Mouse (Mus musculus) embryonic facial prominence, embryonic 11.5 days (tissue): ENCODE measurements around the gene Itfg2. TPM values are rescaled to one million over a fixed set of nuclear protein-coding genes. Genes with fewer than 3 reads are reported as not detected.

Experiments
- ATAC-seq: fragments of 200-750 bp; cut with Nextera tagmentation; replicated peaks from 2 replicates; pipeline ENCODE4 v1.8.0; 2017; ENCODE audit warnings: low read depth; ENCODE audit not compliant: insufficient number of reproducible peaks, low FRiP score, low TSS enrichment
- DNase-seq: peaks from one replicate; pipeline ENCODE4 v3.0.0-alpha.2; 2015; ENCODE audit warnings: low spot score
- H3K27ac ChIP-seq: fragments of 300-500 bp; sonication (generic); replicated peaks from 2 replicates; pipeline ENCODE4 v1.5.1; 2014; ENCODE audit warnings: mild to moderate bottlenecking, low read depth, low read length, control low read depth
- H3K27me3 ChIP-seq: fragments of 300-500 bp; sonication (generic); 2 replicates; pipeline ENCODE4 v1.6.1; 2014; ENCODE audit warnings: mild to moderate bottlenecking, low read length, moderate library complexity, mixed read lengths; ENCODE audit not compliant: control insufficient read depth, insufficient read depth
- H3K36me3 ChIP-seq: fragments of 300-500 bp; sonication (generic); replicated peaks from 2 replicates; pipeline ENCODE4 v1.6.1; 2014; ENCODE audit warnings: low read depth, mild to moderate bottlenecking, low read length, moderate library complexity, mixed read lengths; ENCODE audit not compliant: control insufficient read depth, insufficient read depth
- H3K4me1 ChIP-seq: fragments of 300-500 bp; sonication (generic); 2 replicates; pipeline ENCODE4 v1.6.1; 2014; ENCODE audit warnings: low read length, mixed read lengths; ENCODE audit not compliant: control insufficient read depth, insufficient read depth
- H3K4me2 ChIP-seq: fragments of 300-500 bp; sonication (generic); 2 replicates; pipeline ENCODE4 v1.6.1; 2014; ENCODE audit warnings: low read depth, mild to moderate bottlenecking, control low read depth, low read length, moderate library complexity
- H3K4me3 ChIP-seq: fragments of 300-500 bp; sonication (generic); 2 replicates; pipeline ENCODE4 v1.5.1; 2014; ENCODE audit warnings: low read depth, low read length, control low read depth
- H3K9ac ChIP-seq: fragments of 300-500 bp; sonication (generic); replicated peaks from 2 replicates; pipeline ENCODE4 v1.6.1; 2014; ENCODE audit warnings: mild to moderate bottlenecking, control low read depth, low read length
- H3K9me3 ChIP-seq: fragments of 300-500 bp; sonication (generic); replicated peaks from 2 replicates; pipeline ENCODE4 v1.6.1; 2016; ENCODE audit warnings: mild to moderate bottlenecking, low read length, inconsistent platforms, mixed read lengths; ENCODE audit not compliant: control insufficient read depth
- WGBS: fragments of 180-500 bp; shearing (Covaris S2); extraction: QIAGEN DNeasy Blood & Tissue Kit; methylation state at CpG from one replicate; pipeline ENCODE4 v1.1.7; 2014; 5-methylcytosine and 5-hydroxymethylcytosine counted together
- polyA plus RNA-seq: library from polyadenylated mRNA; unstranded; fragments of >200 nt; fragmentation: Nextera tagmentation; extraction: Ambion mirVana; gene quantifications from 2 replicates; pipeline ENCODE4 v1.2.1, GENCODE M21; 2014

Itfg2 gene
- polyA plus RNA-seq, 1 experiment from 2014 or later, result 26.9 TPM

GRCm38 (mm10) chr6:128460729-128461503 is 36.2 kb upstream of the Itfg2 start:
- Histone ChIP-seq H3K36me3 (no peaks in the 10 kb centered on the region), H3K27me3 (no peaks in the 10 kb centered on the region), H3K9me3 (no peaks in the 10 kb centered on the region), H3K4me1 (no peaks in the 10 kb centered on the region), H3K4me2 (no peak overlapping the region), H3K27ac (no peak overlapping the region), H3K4me3 (no peak overlapping the region), H3K9ac (no peak overlapping the region)
- WGBS, result 82% methylated on average over 14 of the region's 14 CpGs
- ATAC-seq (no peak), DNase-seq (no peak)

DNA sequence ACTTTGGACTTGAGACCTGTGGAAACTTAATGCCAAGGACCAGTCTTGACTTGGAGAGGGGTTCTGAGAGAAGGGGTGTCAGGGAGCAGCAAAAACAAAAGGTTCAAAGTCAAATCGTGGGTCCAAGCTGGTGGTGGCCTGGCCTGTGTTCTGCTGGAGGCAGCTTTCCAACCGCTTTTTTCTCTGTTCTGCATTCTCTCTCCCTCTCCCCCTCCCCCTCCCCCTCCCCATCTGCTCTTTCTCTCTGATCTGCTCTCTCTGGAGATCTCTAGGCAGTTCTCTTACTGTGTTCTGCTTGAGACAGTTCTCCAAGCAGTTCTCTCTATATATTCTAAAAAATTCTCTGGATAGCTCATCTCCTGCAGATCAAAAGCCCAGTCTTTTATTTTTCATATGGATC is 35.6 kb upstream of the Itfg2 start:
- Histone ChIP-seq H3K4me1 (no peaks in the 10 kb centered on the region), H3K27ac (no peak overlapping the region), H3K27me3 (no peaks in the 10 kb centered on the region), H3K4me3 (no peak overlapping the region), H3K4me2 (no peak overlapping the region), H3K9ac (no peak overlapping the region), H3K36me3 (no peaks in the 10 kb centered on the region), H3K9me3 (no peaks in the 10 kb centered on the region)
- no peak for DNase-seq
- ATAC-seq, result no peak
- 17% methylated on average over 2 of the region's 2 CpGs for WGBS

DNA sequence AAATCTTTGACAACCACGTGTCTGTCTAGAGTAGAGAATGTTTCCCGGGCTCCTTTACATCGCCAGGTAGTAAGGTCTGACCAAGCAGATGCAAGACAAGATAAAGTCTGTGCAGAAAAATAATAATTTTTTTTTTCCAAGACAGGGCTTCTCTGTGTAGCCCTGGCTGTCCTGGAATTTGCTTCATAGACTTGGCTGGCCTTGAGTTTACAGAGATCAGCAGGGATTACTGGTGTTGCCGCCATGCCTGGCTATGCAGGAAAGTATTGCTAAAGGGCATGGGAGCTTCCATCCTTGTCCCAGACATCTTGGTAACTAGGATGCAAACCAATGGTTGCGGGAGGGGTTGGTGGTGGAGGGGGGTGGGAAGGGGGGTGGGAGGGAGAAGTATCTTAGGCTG is 32.5 kb upstream of the Itfg2 start:
- H3K9ac ChIP-seq, result no peak overlapping the region
- no peak for ATAC-seq
- no peak overlapping the region for H3K27ac ChIP-seq
- no peak overlapping the region for H3K4me2 ChIP-seq
- no peaks in the 10 kb centered on the region for H3K4me1 ChIP-seq
- no peak for DNase-seq
- no peaks in the 10 kb centered on the region for H3K27me3 ChIP-seq
- no peaks in the 10 kb centered on the region for H3K9me3 ChIP-seq
- H3K36me3 ChIP-seq, result no peaks in the 10 kb centered on the region
- 89% methylated on average over 5 of the region's 5 CpGs for WGBS
- no peak overlapping the region for H3K4me3 ChIP-seq

GRCm38 (mm10) chr6:128455835-128456605 is 31.3 kb upstream of the Itfg2 start:
- Histone ChIP-seq H3K27ac (no peak overlapping the region), H3K4me1 (no peaks in the 10 kb centered on the region), H3K27me3 (no peaks in the 10 kb centered on the region), H3K4me2 (no peak overlapping the region), H3K9me3 (no peaks in the 10 kb centered on the region), H3K9ac (no peak overlapping the region), H3K36me3 (no peaks in the 10 kb centered on the region), H3K4me3 (no peak overlapping the region)
- 81% methylated on average over 12 of the region's 12 CpGs for WGBS
- ATAC-seq (no peak), DNase-seq (no peak)

DNA sequence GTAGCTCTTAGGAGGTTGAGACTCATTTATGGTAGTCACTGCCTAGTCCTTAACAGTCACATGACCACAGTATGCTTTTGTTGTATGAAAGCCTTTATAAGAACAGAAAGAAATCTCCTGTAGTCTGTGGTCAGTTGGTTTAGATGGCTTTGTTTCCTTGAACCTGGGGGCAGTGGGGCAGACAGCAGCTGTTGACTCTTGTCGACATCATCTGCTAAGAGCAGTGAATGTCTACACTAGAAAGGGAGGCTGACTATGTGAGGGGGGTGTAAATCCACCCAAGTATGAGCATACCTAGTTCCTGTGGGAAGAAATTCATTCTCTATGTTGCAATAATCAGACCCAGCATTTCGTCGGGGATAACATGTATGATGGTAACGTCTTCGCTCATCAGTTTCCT is 22.3 kb upstream of the Itfg2 start:
- no peak overlapping the region for H3K27ac ChIP-seq
- H3K9me3 ChIP-seq, result no peaks in the 10 kb centered on the region
- H3K4me1 ChIP-seq, result no peaks in the 10 kb centered on the region
- DNase-seq (no peak), ATAC-seq (no peak)
- H3K9ac ChIP-seq, result no peak overlapping the region
- no peaks in the 10 kb centered on the region for H3K36me3 ChIP-seq
- H3K4me2 ChIP-seq, result no peak overlapping the region
- H3K27me3 ChIP-seq, result no peaks in the 10 kb centered on the region
- WGBS, result 93% methylated on average over 5 of the region's 5 CpGs
- H3K4me3 ChIP-seq, result no peak overlapping the region

DNA sequence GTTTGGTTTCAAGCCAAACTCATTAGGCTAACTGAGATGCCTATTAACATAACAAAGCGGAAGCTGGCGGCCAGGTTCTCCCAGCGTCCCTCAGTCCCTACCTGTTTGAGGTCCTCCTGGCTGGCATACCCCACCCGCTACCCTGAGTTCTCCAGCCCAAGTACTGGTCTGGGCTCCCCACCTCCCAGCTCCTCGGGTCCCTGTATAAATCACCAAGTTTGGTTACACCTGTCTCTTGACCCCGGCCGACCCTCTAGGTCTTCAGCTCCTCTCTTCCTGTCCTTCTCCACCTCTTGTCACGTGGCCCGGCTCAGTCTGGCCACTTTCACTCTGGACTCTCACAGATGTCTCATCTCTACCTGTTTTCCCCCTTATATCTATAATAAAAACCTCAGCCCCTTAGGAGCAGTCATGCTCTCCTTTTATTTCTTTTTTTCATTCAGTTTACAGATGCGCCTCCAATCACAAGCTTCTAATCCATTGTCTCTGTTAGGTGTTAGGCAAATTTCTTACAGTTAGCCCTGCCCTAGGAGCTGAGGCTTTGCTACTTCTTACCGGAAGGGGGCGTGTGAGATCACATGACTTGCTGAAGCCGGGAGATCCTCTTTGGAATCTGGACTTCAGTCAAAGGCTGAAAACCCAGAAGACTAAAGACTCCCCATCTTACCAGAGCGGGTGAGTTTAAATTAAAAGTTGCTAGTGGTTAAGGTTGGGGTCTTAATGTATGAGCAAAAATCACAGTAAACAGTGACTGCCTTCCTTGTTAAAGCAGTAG is 21.2 kb upstream of the Itfg2 start:
- peak; percentile 78 for DNase-seq
- no peak overlapping the region for H3K4me2 ChIP-seq
- H3K4me3 ChIP-seq, result no peak overlapping the region
- H3K27ac ChIP-seq, result no peak overlapping the region
- no peaks in the 10 kb centered on the region for H3K27me3 ChIP-seq
- WGBS, result 14% methylated on average over 14 of the region's 14 CpGs
- H3K9ac ChIP-seq, result peak overlapping the region; percentile 27; the same call in 1 of the 2 replicates
- H3K36me3 ChIP-seq, result no peaks in the 10 kb centered on the region
- peak; percentile 53 for ATAC-seq
- H3K9me3 ChIP-seq, result no peaks in the 10 kb centered on the region
- no peaks in the 10 kb centered on the region for H3K4me1 ChIP-seq

GRCm38 (mm10) chr6:128440238-128440637 is 15.5 kb upstream of the Itfg2 start:
- WGBS, result 91% methylated on average over 2 of the region's 2 CpGs
- ATAC-seq (no peak), DNase-seq (no peak)
- H3K4me3 ChIP-seq, result no peak overlapping the region
- H3K27ac ChIP-seq, result no peak overlapping the region
- no peaks in the 10 kb centered on the region for H3K9me3 ChIP-seq
- H3K4me1 ChIP-seq, result no peaks in the 10 kb centered on the region
- no peak overlapping the region for H3K9ac ChIP-seq
- H3K36me3 ChIP-seq, result peaks cover 6% of the 10 kb centered on the region; the same call in 1 of the 2 replicates
- no peaks in the 10 kb centered on the region for H3K27me3 ChIP-seq
- H3K4me2 ChIP-seq, result no peak overlapping the region
